Mouse (Mus musculus): ENCODE data around the gene Kansl1.

Kansl1 gene

GRCm38 (mm10) chr11:104315703-104316102, 153.0 kb downstream of the Kansl1 start:
- peak; percentile 69 to 91 for DNase-seq (ENCODE audit: inconsistent age in 2 of 2, low spot score in 1 of 2)

GRCm38 (mm10) chr11:104311643-104312042, 157.0 kb downstream of the Kansl1 start:
- DNase-seq (ENCODE audit: inconsistent age in 2 of 2, low spot score in 1 of 2), result no peak

- no peak for DNase-seq (ENCODE audit: inconsistent age in 2 of 2, low spot score in 1 of 2)
Measured at GRCm38 (mm10) chr11:104310226-104310887, 158.3 kb downstream of the Kansl1 start.

GRCm38 (mm10) chr11:104309377-104310225, 159.1 kb downstream of the Kansl1 start:
- no peak for DNase-seq (ENCODE audit: inconsistent age in 2 of 2, low spot score in 1 of 2)

- DNase-seq (ENCODE audit: inconsistent age in 2 of 2, low spot score in 1 of 2), result no peak
Measured at GRCm38 (mm10) chr11:104307136-104307535, 161.5 kb downstream of the Kansl1 start.

- no peak for DNase-seq (ENCODE audit: inconsistent age in 2 of 2, low spot score in 1 of 2)
Measured at GRCm38 (mm10) chr11:104306483-104306882, 162.2 kb downstream of the Kansl1 start.

- no peak for DNase-seq (ENCODE audit: inconsistent age in 2 of 2, low spot score in 1 of 2)
Measured at GRCm38 (mm10) chr11:104305711-104306110, 162.9 kb downstream of the Kansl1 start.

- DNase-seq (ENCODE audit: inconsistent age in 2 of 2, low spot score in 1 of 2), result peak in 1 of 2 experiments; percentile 71
Measured at GRCm38 (mm10) chr11:104303088-104303960, 165.3 kb downstream of the Kansl1 start.

- DNase-seq (ENCODE audit: inconsistent age in 2 of 2, low spot score in 1 of 2), result no peak
Measured at GRCm38 (mm10) chr11:104302628-104303027, 166.0 kb downstream of the Kansl1 start.

- peak in 1 of 2 experiments; percentile 67 for DNase-seq (ENCODE audit: inconsistent age in 2 of 2, low spot score in 1 of 2)
Measured at GRCm38 (mm10) chr11:104297671-104298070, 171.0 kb downstream of the Kansl1 start.

- no peak for DNase-seq (ENCODE audit: inconsistent age in 2 of 2, low spot score in 1 of 2)
Measured at GRCm38 (mm10) chr11:104295656-104296055, 173.0 kb downstream of the Kansl1 start.

GRCm38 (mm10) chr11:104295145-104295544, 173.5 kb downstream of the Kansl1 start:
- DNase-seq (ENCODE audit: inconsistent age in 2 of 2, low spot score in 1 of 2), result no peak

- no peak for DNase-seq (ENCODE audit: inconsistent age in 2 of 2, low spot score in 1 of 2)
Measured at GRCm38 (mm10) chr11:104293241-104293640, 175.4 kb downstream of the Kansl1 start.

GRCm38 (mm10) chr11:104292443-104293220, 176.0 kb downstream of the Kansl1 start:
- no peak for DNase-seq (ENCODE audit: inconsistent age in 2 of 2, low spot score in 1 of 2)

GRCm38 (mm10) chr11:104289199-104290031, 179.2 kb downstream of the Kansl1 start:
- peak; percentile 67 to 89 for DNase-seq (ENCODE audit: inconsistent age in 2 of 2, low spot score in 1 of 2)

GRCm38 (mm10) chr11:104288835-104289198, 179.8 kb downstream of the Kansl1 start:
- no peak for DNase-seq (ENCODE audit: inconsistent age in 2 of 2, low spot score in 1 of 2)

GRCm38 (mm10) chr11:104287113-104287512, 181.5 kb downstream of the Kansl1 start:
- no peak for DNase-seq (ENCODE audit: inconsistent age in 2 of 2, low spot score in 1 of 2)

Measured in adrenal gland, adult (tissue).